Mouse (Mus musculus) spleen, adult 2 months (tissue): ENCODE results near the gene Olfr598.

Experiments
- CTCF ChIP-seq: fragments of 200-500 bp; IDR thresholded peaks from 2 replicates; pipeline ENCODE4 v1.5.1; 2011; ENCODE audit warnings: mild to moderate bottlenecking, inconsistent platforms; ENCODE audit not compliant: insufficient read depth, insufficient read length, insufficient replicate concordance; ENCODE audit errors: extremely low read depth
- POLR2A ChIP-seq: fragments of 200-500 bp; IDR thresholded peaks from 2 replicates; pipeline ENCODE4 v1.6.1; 2011; ENCODE audit warnings: low read depth, low read length, inconsistent platforms

GRCm38 (mm10) chr7:103335617-103336016, 12.2 kb downstream of the Olfr598 start, which contains the start of gene Olfr599:
- TF ChIP-seq POLR2A (no peak), CTCF (no peak)
